Mouse (Mus musculus): ENCODE data around the gene Gm20379. TPM values are rescaled to one million over a fixed set of nuclear protein-coding genes. Genes with fewer than 3 reads are reported as not detected.

The Gm20379 gene
- total and polyA plus RNA-seq, 3 experiments, result 11.7 TPM; not detected in 2

DNA sequence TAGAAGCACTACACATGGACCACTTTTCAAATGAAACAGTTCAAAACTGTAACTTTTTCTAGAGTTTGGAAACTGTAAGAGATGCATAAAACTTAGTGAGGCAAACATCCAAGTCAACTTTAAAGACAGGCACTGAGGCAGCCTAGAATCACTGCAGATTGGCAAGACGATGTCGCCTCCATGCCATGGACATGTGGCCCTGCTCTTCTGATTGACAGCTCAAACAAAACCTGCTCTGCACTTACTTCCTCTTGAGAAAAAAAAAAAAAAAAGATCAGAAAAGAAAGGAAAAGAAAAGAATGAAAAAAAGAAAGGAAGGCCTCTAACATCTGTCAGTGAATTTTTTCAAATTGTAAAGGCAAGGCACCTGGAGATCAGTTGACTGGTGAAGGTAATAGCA is 28.8 kb upstream of the Gm20379 start:
- Histone ChIP-seq H3K36me3 (replicated peaks in 1 of 2; ENCODE audit: control insufficient read depth in 1 of 2, insufficient read depth in 1 of 2, low read length in 1 of 2) (peaks cover 5 to 34% of the 10 kb centered on the region in 2 experiments), H3K27ac (ENCODE audit: insufficient read depth, low read depth) (no peak overlapping the region), H3K4me3 (replicated peaks in 1 of 3; ENCODE audit: low read depth in 2 of 3, low read length in 2 of 3, poor library complexity in 1 of 3) (no peak overlapping the region), H3K27me3 (replicated peaks) (no peaks in the 10 kb centered on the region), H3K9ac (ENCODE audit: insufficient read depth, low read depth) (no peak overlapping the region), H3K79me2 (replicated peaks; ENCODE audit: control insufficient read depth, extremely low read depth, insufficient read depth, poor library complexity, severe bottlenecking) (no peaks in the 10 kb centered on the region), H3K4me2 (ENCODE audit: insufficient read depth, low read depth, poor library complexity, severe bottlenecking) (no peak overlapping the region), H3K9me3 (replicated peaks; ENCODE audit: low read length) (no peaks in the 10 kb centered on the region), H3K4me1 (ENCODE audit: control insufficient read depth in 1 of 2, insufficient read depth in 2 of 2) (no peaks in the 10 kb centered on the region)
- no peak for DNase-seq (ENCODE audit: extremely low read depth)
- dilution Hi-C loops (cut with MboI; ENCODE audit: extremely low pct_ligation_motif_present, extremely low pct_unique_long_range_greater_than_20kb, low sequenced_read_pairs), result no loop called here
- in situ Hi-C loops (cut with MboI; ENCODE audit: low pct_ligation_motif_present, low pct_unique_long_range_greater_than_20kb, low sequenced_read_pairs), result no loop called here
- TF ChIP-seq MAX (IDR thresholded peaks at IDR 0.05; ENCODE audit: low read length), result no peak
- no peak for TF ChIP-seq UBTF (IDR thresholded peaks at IDR 0.05; ENCODE audit: low read depth, low read length)
- TF ChIP-seq NELFE (IDR thresholded peaks at IDR 0.05; ENCODE audit: low read depth, low read length), result no peak
- TF ChIP-seq MEF2A (IDR thresholded peaks at IDR 0.05; ENCODE audit: borderline replicate concordance, low read depth, low read length), result no peak
- TF ChIP-seq NRF1 (IDR thresholded peaks at IDR 0.05; ENCODE audit: low read depth, low read length), result no peak
- TF ChIP-seq MXI1 (IDR thresholded peaks at IDR 0.05; ENCODE audit: low read depth, low read length), result no peak
- TF ChIP-seq HCFC1 (IDR thresholded peaks at IDR 0.05; ENCODE audit: low read depth, low read length), result no peak

DNA sequence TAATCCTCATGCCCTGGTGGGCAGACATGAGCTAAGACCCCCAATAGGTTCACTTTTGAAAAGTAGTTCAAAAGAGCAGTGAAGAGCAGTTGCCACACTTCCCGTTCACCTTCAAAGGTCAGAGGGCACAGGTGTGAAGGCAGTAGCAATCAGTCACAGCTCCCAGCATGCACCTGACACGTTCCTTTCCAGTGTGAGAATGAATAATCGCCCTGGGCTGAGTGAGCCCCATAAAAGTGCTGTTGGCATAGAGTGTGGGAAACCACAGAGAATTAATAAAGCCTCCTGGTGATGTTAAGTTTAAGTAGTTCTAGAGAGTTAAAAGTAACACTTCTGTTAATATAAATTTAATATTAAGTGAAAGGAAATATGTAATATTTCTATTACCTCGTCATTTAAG is 14.2 kb upstream of the Gm20379 start:
- no peaks in the 10 kb centered on the region for H3K79me2 ChIP-seq (replicated peaks; ENCODE audit: control insufficient read depth, extremely low read depth, insufficient read depth, poor library complexity, severe bottlenecking)
- H3K4me2 ChIP-seq (ENCODE audit: insufficient read depth, low read depth, poor library complexity, severe bottlenecking), result no peak overlapping the region
- no peaks in the 10 kb centered on the region for H3K27me3 ChIP-seq (replicated peaks)
- peaks cover 7 to 52% of the 10 kb centered on the region in 2 experiments for H3K36me3 ChIP-seq (replicated peaks in 1 of 2; ENCODE audit: control insufficient read depth in 1 of 2, insufficient read depth in 1 of 2, low read length in 1 of 2)
- dilution Hi-C loops (cut with MboI; ENCODE audit: extremely low pct_ligation_motif_present, extremely low pct_unique_long_range_greater_than_20kb, low sequenced_read_pairs), result no loop called here
- no peak for DNase-seq (ENCODE audit: extremely low read depth)
- peaks cover 0 to 20% of the 10 kb centered on the region in 2 experiments; a peak in 2 of 4 replicates for H3K4me1 ChIP-seq (ENCODE audit: control insufficient read depth in 1 of 2, insufficient read depth in 2 of 2)
- H3K27ac ChIP-seq (ENCODE audit: insufficient read depth, low read depth), result no peak overlapping the region
- no peak overlapping the region for H3K4me3 ChIP-seq (replicated peaks in 1 of 3; ENCODE audit: low read depth in 2 of 3, low read length in 2 of 3, poor library complexity in 1 of 3)
- no peak overlapping the region for H3K9ac ChIP-seq (ENCODE audit: insufficient read depth, low read depth)
- TF ChIP-seq ELF1 (IDR thresholded peaks at IDR 0.05; ENCODE audit: low read depth, low read length) (no peak), USF1 (IDR thresholded peaks at IDR 0.05; ENCODE audit: low read depth, low read length) (no peak), MAZ (IDR thresholded peaks at IDR 0.05; ENCODE audit: low read depth, low read length) (no peak), MXI1 (IDR thresholded peaks at IDR 0.05; ENCODE audit: low read depth, low read length) (no peak), MEF2A (IDR thresholded peaks at IDR 0.05; ENCODE audit: borderline replicate concordance, low read depth, low read length) (no peak), MAFK (IDR thresholded peaks at IDR 0.05; ENCODE audit: insufficient replicate concordance, low read length) (no peak), JUND (conservative IDR thresholded peaks at IDR 0.05; ENCODE audit: low read depth, low read length) (no peak), POLR2A (IDR thresholded peaks at IDR 0.05; ENCODE audit: low read depth, low read length) (no peak), EP300 (IDR thresholded peaks at IDR 0.05; ENCODE audit: low read length) (no peak), HCFC1 (IDR thresholded peaks at IDR 0.05; ENCODE audit: low read depth, low read length) (no peak)
- in situ Hi-C loops (cut with MboI; ENCODE audit: low pct_ligation_motif_present, low pct_unique_long_range_greater_than_20kb, low sequenced_read_pairs), result no loop called here
- no peaks in the 10 kb centered on the region for H3K9me3 ChIP-seq (replicated peaks; ENCODE audit: low read length)

DNA sequence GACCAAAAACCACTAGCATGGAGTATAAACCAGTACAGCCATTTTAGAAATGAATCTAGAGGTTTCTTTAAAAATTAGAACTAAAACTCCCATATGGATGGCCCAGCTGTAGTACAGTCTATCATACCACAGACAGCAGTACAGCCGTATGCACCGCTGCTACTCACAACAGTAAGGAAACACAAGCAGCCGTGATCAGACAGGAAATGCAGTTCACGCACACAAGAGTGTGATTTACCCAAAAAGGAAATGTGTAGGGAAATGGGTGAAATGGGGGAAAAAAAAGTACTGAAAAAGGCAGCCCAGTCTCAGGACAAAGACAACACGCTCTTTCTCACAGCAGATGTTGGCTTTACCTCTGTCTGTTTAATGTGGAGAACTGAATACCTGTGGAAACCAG is 11.9 kb upstream of the Gm20379 start:
- no peaks in the 10 kb centered on the region for H3K27me3 ChIP-seq (replicated peaks)
- no peaks in the 10 kb centered on the region for H3K79me2 ChIP-seq (replicated peaks; ENCODE audit: control insufficient read depth, extremely low read depth, insufficient read depth, poor library complexity, severe bottlenecking)
- no peak overlapping the region for H3K27ac ChIP-seq (ENCODE audit: insufficient read depth, low read depth)
- H3K36me3 ChIP-seq (replicated peaks in 1 of 2; ENCODE audit: control insufficient read depth in 1 of 2, insufficient read depth in 1 of 2, low read length in 1 of 2), result peaks cover 2 to 57% of the 10 kb centered on the region in 2 experiments
- no peak for TF ChIP-seq ELF1 (IDR thresholded peaks at IDR 0.05; ENCODE audit: low read depth, low read length)
- no peak for TF ChIP-seq UBTF (IDR thresholded peaks at IDR 0.05; ENCODE audit: low read depth, low read length)
- no peak for TF ChIP-seq JUND (conservative IDR thresholded peaks at IDR 0.05; ENCODE audit: low read depth, low read length)
- dilution Hi-C loops (cut with MboI; ENCODE audit: extremely low pct_ligation_motif_present, extremely low pct_unique_long_range_greater_than_20kb, low sequenced_read_pairs), result no loop called here
- no peak overlapping the region for H3K4me2 ChIP-seq (ENCODE audit: insufficient read depth, low read depth, poor library complexity, severe bottlenecking)
- in situ Hi-C loops (cut with MboI; ENCODE audit: low pct_ligation_motif_present, low pct_unique_long_range_greater_than_20kb, low sequenced_read_pairs), result no loop called here
- H3K9ac ChIP-seq (ENCODE audit: insufficient read depth, low read depth), result no peak overlapping the region
- H3K4me3 ChIP-seq (replicated peaks in 1 of 3; ENCODE audit: low read depth in 2 of 3, low read length in 2 of 3, poor library complexity in 1 of 3), result no peak overlapping the region
- no peaks in the 10 kb centered on the region for H3K9me3 ChIP-seq (replicated peaks; ENCODE audit: low read length)
- DNase-seq (ENCODE audit: extremely low read depth), result peak; percentile 12
- H3K4me1 ChIP-seq (ENCODE audit: control insufficient read depth in 1 of 2, insufficient read depth in 2 of 2), result peaks cover 0 to 20% of the 10 kb centered on the region in 2 experiments; a peak in 2 of 4 replicates
